Mouse (Mus musculus) kidney, postnatal 14 days (tissue): ENCODE measurements at regions not wholly inside any gene's neighbourhood (a gene's known extent, or its start where the extent isn't known, plus 50 kb on each side); places are given as distances from the start of the nearest gene placed in this dataset.

Experiments
- DNase-seq: peaks from one replicate; pipeline ENCODE4 v3.0.0; 2022; ENCODE audit warnings: mixed read lengths

- DNase-seq, result peak; percentile 5
These were observed 82.1 kb upstream of the Impad1 start for GRCm38 (mm10) chr4:4875257-4875656.

GRCm38 (mm10) chr4:4858345-4858744, 65.2 kb upstream of the Impad1 start:
- no peak for DNase-seq
